Mouse (Mus musculus) thymus, postnatal 36 days (tissue): Measurements from ENCODE around the gene Jade3.

Experiments
- DNase-seq, 2 experiments: peaks; one replicate each; pipeline ENCODE4 v3.0.0; 2022; ENCODE audit warnings: mixed read lengths in 2 of 2

The Jade3 gene

DNA sequence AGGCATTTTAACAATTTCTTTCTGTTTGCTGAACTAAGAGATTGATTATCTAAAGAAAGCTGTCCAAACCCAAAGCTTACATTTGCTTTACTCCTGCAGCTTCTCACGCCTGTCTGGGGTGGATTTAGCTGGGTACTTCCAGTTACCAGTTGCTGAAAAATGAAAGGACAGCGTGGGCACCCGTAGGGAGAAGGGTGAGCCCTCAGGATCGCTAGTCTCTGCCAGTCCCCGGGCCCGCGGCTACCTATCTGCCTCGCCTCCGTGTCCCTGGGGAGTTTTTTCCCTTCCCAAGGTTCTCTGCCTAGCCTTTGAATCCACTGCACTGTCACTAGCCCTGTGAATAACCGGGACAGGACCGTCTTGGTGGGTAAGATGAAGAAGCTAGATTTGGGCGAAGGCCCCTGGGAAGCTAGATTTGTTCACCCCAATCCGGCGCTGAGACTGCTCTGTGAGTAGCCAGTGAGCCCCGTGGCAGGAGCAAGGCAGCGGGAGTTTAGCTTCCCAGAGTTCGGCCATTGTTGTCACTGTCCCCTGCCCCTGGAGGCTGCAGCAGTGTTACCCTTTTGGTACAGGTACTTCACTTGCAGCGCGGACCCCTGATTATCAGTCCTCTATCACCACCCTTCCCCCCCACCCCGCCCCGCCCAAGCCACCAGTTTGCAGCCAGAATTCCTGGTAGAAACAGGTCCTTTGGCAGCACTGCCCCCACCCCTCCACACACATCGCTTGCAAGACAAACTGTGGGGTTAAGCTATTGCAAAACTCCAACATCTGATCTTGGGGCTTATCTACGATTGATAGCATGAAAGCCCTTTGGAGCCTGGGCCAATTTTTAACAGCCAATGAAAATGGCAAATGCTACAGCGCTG, 122.8 kb downstream of the Jade3 start:
- DNase-seq, result no peak

DNA sequence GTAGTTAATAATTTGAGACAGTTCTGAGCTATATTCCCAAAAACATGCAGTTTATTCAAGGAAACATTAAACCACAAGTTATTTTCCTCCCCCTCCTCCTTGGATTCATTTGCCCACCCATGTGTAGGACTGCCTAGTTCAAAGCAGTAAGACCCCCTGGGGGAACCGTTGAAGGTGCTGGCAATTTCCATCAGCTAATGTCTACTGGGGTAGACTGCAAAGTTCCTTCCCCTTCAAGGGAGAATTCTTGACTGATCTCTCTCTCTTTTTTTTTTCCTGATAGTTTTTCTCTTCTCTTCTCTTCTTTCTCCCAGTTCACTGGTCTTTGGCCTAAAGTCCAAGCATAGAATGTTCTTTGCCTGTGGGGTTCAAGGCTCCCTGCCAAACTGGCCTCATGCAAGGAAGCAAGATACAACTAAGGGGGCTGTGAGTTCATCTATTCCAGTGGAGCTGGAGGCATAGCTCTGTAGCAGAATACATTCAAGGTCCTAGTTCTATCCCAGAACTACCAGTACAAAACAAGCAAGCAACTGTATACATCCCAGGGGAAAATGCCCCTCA, 123.5 kb downstream of the Jade3 start:
- no peak for DNase-seq

DNA sequence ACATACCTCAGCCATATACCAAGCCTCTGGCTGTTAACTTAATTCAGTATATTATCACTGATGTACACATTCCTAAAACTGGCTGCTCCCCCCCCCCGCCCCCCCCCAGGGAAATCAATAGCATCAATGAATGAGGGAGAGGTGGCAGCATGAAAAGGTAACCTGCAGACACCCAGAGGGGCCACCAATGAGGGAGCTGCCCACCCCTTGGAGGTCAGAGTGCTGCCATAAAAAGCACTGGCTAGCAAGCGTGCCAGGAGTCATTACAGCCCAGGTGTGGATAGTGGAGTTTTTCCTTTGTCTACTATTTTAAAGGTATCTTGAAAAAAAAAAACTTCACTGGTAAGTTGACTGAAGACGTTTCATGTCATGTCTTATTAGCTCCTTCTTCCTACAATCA, 124.0 kb downstream of the Jade3 start, which contains the start of gene Rgn:
Gene Rgn, plus strand, starts transcription at position 256 of the 400 bp plus-strand sequence.
- no peak for DNase-seq

- no peak for DNase-seq
Observed at GRCm38 (mm10) chrX:20552199-20552598, 126.7 kb downstream of the Jade3 start.

DNA sequence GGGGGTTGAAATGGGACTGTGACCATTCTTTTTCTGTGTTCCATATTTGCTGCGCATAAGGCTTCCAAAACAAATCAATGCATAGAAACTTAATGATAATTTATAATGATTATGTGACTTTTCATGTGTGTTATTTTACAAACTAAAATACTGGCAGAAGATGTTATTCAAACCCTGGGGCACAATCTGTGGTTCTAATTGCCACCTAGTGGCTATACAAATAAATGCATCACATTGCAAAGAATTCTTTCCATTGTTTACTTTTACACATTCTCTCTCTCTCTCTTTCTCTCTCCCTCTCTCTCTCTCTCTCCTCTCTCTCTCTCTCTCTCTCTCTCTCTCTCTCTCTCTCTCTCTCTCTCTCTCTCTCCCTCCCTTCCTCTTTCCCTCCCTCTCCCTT, 136.4 kb downstream of the Jade3 start:
- no peak for DNase-seq

GRCm38 (mm10) chrX:20563941-20564340, 138.5 kb downstream of the Jade3 start:
- no peak for DNase-seq
